Mouse (Mus musculus): ENCODE measurements around the gene Ube4a.

- no peak for TF ChIP-seq EP300 (IDR thresholded peaks at IDR 0.05; ENCODE audit: insufficient read depth, low read depth, low read length)
- TF ChIP-seq CTCF (IDR thresholded peaks at IDR 0.05): no peak
- TF ChIP-seq POLR2A (IDR thresholded peaks at IDR 0.05; ENCODE audit: insufficient read depth, low read depth, low read length): no peak
These were observed 12.4 kb upstream of the Ube4a start for GRCm38 (mm10) chr9:44977813-44978212.
